Mouse (Mus musculus) kidney, embryonic 15.5 days (tissue): ENCODE measurements around the gene Slit3. TPM values are rescaled to one million over a fixed set of nuclear protein-coding genes. Genes with fewer than 3 reads are reported as not detected.

ENCODE experiments used
- ATAC-seq: fragments of 200-750 bp; cut with Nextera tagmentation; replicated peaks from 2 replicates; pipeline ENCODE4 v1.8.0; 2017; ENCODE audit warnings: moderate TSS enrichment; ENCODE audit not compliant: low FRiP score
- H3K27ac ChIP-seq: fragments of 300-500 bp; sonication (generic); 2 replicates; pipeline ENCODE4 v1.5.1; 2015; ENCODE audit warnings: mild to moderate bottlenecking, inconsistent platforms
- H3K27me3 ChIP-seq: fragments of 300-500 bp; sonication (generic); 2 replicates; pipeline ENCODE4 v1.6.1; 2015; ENCODE audit warnings: inconsistent platforms
- H3K36me3 ChIP-seq: fragments of 300-500 bp; sonication (generic); 2 replicates; pipeline ENCODE4 v1.6.1; 2015; ENCODE audit warnings: inconsistent platforms
- H3K4me1 ChIP-seq: fragments of 300-500 bp; sonication (generic); 2 replicates; pipeline ENCODE4 v1.6.1; 2015; ENCODE audit warnings: inconsistent platforms
- H3K4me2 ChIP-seq: fragments of 300-500 bp; sonication (generic); 2 replicates; pipeline ENCODE4 v1.6.1; 2015; ENCODE audit warnings: moderate library complexity, mild to moderate bottlenecking, inconsistent platforms
- H3K4me3 ChIP-seq: fragments of 300-500 bp; sonication (generic); replicated peaks from 2 replicates; pipeline ENCODE4 v1.5.1; 2015; ENCODE audit warnings: mild to moderate bottlenecking, inconsistent platforms
- H3K9ac ChIP-seq: fragments of 300-500 bp; sonication (generic); 2 replicates; pipeline ENCODE4 v1.6.1; 2015; ENCODE audit warnings: mild to moderate bottlenecking, inconsistent platforms
- H3K9me3 ChIP-seq: fragments of 300-500 bp; sonication (generic); replicated peaks from 2 replicates; pipeline ENCODE4 v1.6.1; 2016; ENCODE audit warnings: inconsistent platforms
- WGBS: fragments of 180-500 bp; shearing (Covaris S2); methylation state at CpG from one replicate; pipeline ENCODE4 v1.1.7; 2015; ENCODE audit warnings: mixed read lengths; 5-methylcytosine and 5-hydroxymethylcytosine counted together
- polyA plus RNA-seq: library from polyadenylated mRNA; unstranded; fragments of >200 nt; fragmentation: Nextera tagmentation; extraction: Ambion mirVana; gene quantifications from 2 replicates; pipeline ENCODE4 v1.2.1, GENCODE M21; 2015

Slit3 gene
- polyA plus RNA-seq, 1 experiment from 2014 or later = 14.9 TPM

DNA sequence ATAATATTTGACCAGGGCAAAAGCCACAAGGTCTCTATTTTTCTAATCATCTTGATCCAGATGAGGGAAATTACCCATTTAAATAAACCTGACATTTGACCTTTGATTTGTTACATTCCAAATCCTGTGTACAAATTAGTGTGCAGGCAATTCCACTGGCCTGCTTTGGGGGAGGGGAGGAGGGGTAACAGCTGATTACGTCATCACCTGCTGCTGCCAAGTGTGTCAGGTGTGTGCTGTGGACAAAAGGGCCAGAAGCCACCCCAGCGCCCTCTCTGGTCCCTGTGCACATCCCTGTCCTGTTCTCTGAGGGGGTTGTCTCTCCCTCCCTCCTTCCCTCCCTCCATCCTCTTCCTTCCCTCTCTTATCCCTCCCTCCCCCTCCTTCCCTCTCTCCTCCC lies 337.0 kb downstream of the Slit3 start:
- ATAC-seq = no peak
- Histone ChIP-seq H3K36me3 (no peaks in the 10 kb centered on the region), H3K9ac (no peak overlapping the region), H3K27ac (no peak overlapping the region), H3K4me1 (peaks cover 5% of the 10 kb centered on the region; the same call in 1 of the 2 replicates), H3K27me3 (peaks cover 13% of the 10 kb centered on the region; the same call in 1 of the 2 replicates), H3K9me3 (no peaks in the 10 kb centered on the region), H3K4me3 (no peak overlapping the region), H3K4me2 (no peak overlapping the region)
- WGBS = 61% methylated on average over 2 of the region's 2 CpGs

DNA sequence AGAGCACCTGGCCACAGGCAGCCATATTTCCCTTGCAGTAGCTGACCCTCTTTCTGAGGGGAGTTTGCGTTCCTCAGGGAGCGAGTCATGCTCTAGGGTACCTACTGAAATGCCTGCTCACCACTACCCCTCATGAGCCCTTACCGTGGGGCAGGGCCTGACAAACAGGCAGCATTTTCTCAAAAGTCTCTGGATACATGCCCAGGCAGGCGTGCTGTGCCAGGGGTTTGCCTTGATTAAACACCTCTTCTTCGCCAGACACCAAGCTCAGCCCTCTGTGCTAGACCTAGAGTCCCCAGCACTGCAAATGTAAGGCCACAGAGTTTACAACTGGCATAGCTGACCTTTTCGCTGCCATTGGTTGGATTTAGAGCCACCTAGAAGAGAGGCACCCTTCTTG lies 345.7 kb downstream of the Slit3 start:
- Histone ChIP-seq H3K9me3 (no peaks in the 10 kb centered on the region), H3K27ac (no peak overlapping the region), H3K27me3 (peaks cover 5% of the 10 kb centered on the region), H3K4me2 (no peak overlapping the region), H3K36me3 (no peaks in the 10 kb centered on the region), H3K9ac (no peak overlapping the region), H3K4me3 (no peak overlapping the region), H3K4me1 (peaks cover 6% of the 10 kb centered on the region; the same call in 1 of the 2 replicates)
- 91% methylated on average over 6 of the region's 6 CpGs for WGBS
- ATAC-seq = no peak

DNA sequence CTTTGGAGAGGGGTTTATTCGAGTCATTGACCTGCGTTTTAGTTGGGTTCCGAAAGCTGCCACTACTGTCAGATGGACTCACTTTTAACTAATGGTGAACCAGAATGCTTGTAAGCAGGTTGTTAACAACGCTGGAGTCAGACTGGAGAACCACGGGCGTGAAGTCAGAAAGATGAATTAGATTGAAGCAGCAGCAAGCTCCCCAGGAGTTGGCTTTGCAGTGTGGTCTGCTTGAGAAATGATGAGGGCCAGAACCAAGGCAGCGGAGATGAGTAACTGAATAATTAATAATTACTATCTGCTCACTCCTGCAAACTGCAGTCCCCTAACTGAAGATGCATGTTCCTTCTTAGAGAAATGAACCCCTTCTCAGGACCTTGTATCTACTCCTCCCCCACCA lies 347.8 kb downstream of the Slit3 start:
- Histone ChIP-seq H3K27ac (no peak overlapping the region), H3K4me2 (no peak overlapping the region), H3K4me3 (no peak overlapping the region), H3K36me3 (no peaks in the 10 kb centered on the region), H3K27me3 (peaks cover 7% of the 10 kb centered on the region), H3K9ac (no peak overlapping the region), H3K9me3 (no peaks in the 10 kb centered on the region), H3K4me1 (peaks cover 10% of the 10 kb centered on the region; the same call in 1 of the 2 replicates)
- ATAC-seq = no peak
- 71% methylated on average over 7 of the region's 7 CpGs for WGBS

DNA sequence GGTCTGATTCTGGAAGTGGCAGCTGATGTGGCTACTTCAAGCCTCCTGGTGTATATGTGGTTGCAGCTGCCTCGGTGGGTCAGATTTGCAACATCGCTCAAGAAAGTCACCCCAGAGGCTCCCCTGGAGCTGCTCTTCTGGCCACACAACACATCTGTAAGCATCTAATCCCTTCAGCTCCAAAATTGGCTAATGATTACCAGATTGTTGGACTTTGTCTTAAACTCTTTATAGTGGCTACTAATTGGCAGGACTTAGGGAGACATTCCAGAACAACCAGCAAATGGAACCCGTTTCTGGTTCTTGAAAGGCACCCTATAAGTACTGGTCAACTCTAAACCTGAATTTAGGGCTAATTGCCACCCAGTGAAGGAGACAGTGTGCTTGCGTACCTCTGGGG lies 348.9 kb downstream of the Slit3 start:
- WGBS = 69% methylated on average over 4 of the region's 4 CpGs
- 0 out of 2 replicates have a peak, but pooled peaks have one; percentile 52 for ATAC-seq

DNA sequence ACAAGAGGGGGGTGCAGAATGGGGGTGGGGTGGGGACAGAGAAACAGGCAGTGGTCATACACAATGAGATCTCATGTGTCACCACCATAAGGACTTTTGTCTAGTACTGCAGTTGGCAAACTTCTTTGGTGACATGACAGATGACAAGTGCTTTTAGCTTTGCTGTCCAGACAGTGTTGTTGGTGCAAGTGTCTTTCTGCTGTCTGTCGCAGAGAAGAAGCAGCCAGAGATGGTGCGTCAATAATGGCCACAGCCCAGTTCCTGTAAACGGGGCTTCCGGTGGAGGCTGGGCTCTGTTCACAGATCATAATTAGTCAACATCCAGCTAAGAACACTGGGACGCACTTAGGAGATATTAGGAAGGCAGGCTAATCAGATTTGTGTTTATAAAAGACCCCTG lies 349.8 kb downstream of the Slit3 start:
- Histone ChIP-seq H3K4me3 (no peak overlapping the region), H3K36me3 (no peaks in the 10 kb centered on the region), H3K9ac (no peak overlapping the region), H3K9me3 (no peaks in the 10 kb centered on the region), H3K4me1 (peaks cover 10% of the 10 kb centered on the region; the same call in 1 of the 2 replicates), H3K27me3 (peaks cover 3% of the 10 kb centered on the region; the same call in 1 of the 2 replicates), H3K27ac (no peak overlapping the region), H3K4me2 (no peak overlapping the region)
- ATAC-seq = no peak
- WGBS = 74% methylated on average over 5 of the region's 5 CpGs

More for the DNA sequence above, 348.9 kb downstream of the Slit3 start:
- peaks cover 10% of the 10 kb centered on the region; the same call in 1 of the 2 replicates for H3K4me1 ChIP-seq
- H3K27me3 ChIP-seq = peaks cover 7% of the 10 kb centered on the region
- H3K36me3 ChIP-seq = no peaks in the 10 kb centered on the region
- no peak overlapping the region for H3K9ac ChIP-seq
- H3K4me3 ChIP-seq = no peak overlapping the region
- H3K4me2 ChIP-seq = no peak overlapping the region
- no peaks in the 10 kb centered on the region for H3K9me3 ChIP-seq
- peak overlapping the region; percentile 46; the same call in 1 of the 2 replicates for H3K27ac ChIP-seq

DNA sequence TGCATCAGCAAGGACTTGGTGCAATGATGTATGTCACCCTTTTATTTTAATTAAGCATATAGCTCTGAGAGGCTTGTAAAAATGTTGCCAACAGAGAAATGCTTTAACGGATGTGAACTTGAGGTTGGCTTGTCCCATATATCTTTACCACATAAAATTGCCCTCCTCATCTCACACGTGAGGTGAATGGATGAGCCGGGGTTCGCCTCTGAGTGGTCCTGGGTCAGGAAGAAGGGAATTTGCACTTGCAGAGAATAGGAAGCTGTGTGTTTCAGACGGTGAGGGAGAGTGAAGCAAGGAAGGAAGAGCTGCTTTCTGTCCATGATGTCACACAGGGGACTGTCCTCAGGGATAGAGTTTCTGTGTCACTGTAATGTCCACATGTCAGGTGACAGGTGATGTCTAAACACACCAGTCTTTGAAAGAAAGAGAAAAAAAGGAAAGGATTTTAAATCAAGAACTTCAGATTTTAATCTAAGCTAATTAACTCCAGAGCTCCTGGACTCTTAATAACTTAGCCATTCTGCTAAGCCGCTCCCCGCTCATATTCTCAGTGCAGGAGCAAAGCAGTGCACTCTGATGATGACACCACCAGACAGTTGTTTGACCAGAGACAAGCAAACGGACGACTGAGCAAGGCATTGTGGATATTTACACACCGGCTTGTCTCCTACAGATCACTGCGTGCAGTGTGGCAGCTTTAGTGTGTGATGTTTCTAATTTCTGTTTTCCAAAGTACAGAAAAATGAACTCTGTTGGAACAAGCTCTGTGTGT lies 352.0 kb downstream of the Slit3 start:
- Histone ChIP-seq H3K4me1 (peaks cover 10% of the 10 kb centered on the region; the same call in 1 of the 2 replicates), H3K4me2 (no peak overlapping the region), H3K9ac (no peak overlapping the region), H3K27me3 (peaks cover 6% of the 10 kb centered on the region; the same call in 1 of the 2 replicates), H3K9me3 (no peaks in the 10 kb centered on the region), H3K27ac (no peak overlapping the region), H3K36me3 (no peaks in the 10 kb centered on the region), H3K4me3 (no peak overlapping the region)
- WGBS = 34% methylated on average over 11 of the region's 11 CpGs
- ATAC-seq = no peak

DNA sequence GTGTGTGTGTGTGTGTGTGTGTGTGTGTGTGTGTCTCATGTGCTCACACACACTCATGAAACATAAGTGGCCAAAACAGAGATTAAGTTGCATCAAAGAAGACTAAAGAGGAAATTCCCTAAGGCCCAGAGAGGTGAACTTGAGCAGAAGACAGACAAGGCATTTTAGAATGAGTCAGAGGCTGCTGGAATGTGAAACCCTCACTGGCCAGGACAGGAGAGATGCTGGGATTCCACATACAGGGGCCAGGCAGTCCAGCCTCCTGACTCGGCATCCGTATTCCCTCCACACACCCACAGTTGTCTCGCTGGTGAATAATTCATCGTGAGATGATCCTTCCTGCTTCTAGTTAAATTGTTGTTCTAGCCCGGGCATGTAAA lies 352.6 kb downstream of the Slit3 start:
- Histone ChIP-seq H3K9ac (no peak overlapping the region), H3K4me1 (peaks cover 10% of the 10 kb centered on the region; the same call in 1 of the 2 replicates), H3K27me3 (peaks cover 6% of the 10 kb centered on the region; the same call in 1 of the 2 replicates), H3K36me3 (no peaks in the 10 kb centered on the region), H3K4me3 (no peak overlapping the region), H3K9me3 (no peaks in the 10 kb centered on the region; the same call in 1 of the 2 replicates), H3K27ac (no peak overlapping the region), H3K4me2 (no peak overlapping the region)
- no peak for ATAC-seq
- WGBS = 40% methylated on average over 5 of the region's 5 CpGs

DNA sequence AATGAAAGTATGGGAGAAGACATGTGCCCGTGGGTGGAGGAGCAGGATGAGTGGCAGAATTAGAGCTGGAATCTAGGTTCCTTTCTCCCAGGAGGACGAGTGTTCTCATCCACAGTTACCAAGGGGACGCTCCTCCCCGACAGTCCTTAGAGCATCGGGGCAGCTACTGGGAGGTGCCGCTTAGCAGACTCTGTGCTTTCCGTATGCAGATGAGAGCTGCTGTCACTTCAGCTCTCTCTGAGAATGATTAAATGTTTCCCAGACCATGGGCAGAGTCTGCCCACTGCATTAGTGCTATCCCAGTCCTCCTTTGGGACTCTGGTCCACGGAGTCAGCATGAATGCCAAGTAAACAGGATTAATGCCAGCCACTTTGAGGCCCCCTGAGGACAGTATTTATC lies 359.1 kb downstream of the Slit3 start:
- no peaks in the 10 kb centered on the region for H3K4me1 ChIP-seq
- H3K27me3 ChIP-seq = peaks cover 3% of the 10 kb centered on the region; the same call in 1 of the 2 replicates
- no peak for ATAC-seq
- 38% methylated on average over 8 of the region's 8 CpGs for WGBS
- no peaks in the 10 kb centered on the region for H3K36me3 ChIP-seq
- H3K9me3 ChIP-seq = no peaks in the 10 kb centered on the region; the same call in 1 of the 2 replicates
- H3K27ac ChIP-seq = no peak overlapping the region
- no peak overlapping the region for H3K9ac ChIP-seq
- no peak overlapping the region for H3K4me3 ChIP-seq
- no peak overlapping the region for H3K4me2 ChIP-seq

DNA sequence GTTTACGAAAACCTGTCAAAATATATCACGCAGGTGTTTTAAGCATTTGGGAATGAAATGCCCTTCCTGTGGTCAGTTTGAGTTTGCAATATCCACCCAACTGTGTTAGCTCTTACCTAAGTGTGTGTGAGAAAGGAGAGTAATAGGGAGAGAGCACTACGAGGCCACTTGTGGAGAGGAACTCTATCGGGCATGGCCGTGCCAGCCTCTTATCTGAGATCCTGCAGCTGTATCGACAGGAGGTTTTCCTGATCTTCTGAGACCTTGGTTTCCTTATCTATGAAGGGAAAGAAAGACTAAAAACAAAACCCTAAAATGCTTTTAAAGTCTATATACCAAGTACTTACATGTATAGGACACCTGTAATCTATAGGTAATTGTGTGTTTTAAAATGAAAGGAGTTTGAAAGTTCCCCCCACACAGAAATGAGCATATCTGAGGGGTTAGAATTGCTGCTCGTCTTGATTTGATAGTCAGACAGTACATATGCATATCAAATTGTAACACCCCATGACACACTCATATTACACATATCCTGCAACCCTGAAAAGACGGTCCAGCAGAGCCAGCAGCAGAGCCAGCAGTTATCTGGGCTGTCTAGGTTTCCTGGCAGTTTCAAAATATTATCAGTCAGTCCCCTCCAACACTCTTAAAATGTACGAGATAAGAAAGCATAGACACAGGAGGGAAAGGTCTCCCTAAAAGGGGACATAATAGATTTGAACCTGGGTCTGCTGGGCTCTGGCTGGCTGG lies 360.8 kb downstream of the Slit3 start:
- H3K9ac ChIP-seq = no peak overlapping the region
- H3K27ac ChIP-seq = no peak overlapping the region
- no peaks in the 10 kb centered on the region for H3K36me3 ChIP-seq
- H3K4me3 ChIP-seq = no peak overlapping the region
- no peaks in the 10 kb centered on the region; the same call in 1 of the 2 replicates for H3K9me3 ChIP-seq
- no peak overlapping the region for H3K4me2 ChIP-seq
- 86% methylated on average over 9 of the region's 9 CpGs for WGBS
- no peaks in the 10 kb centered on the region for H3K4me1 ChIP-seq
- peaks cover 3% of the 10 kb centered on the region; the same call in 1 of the 2 replicates for H3K27me3 ChIP-seq
- no peak for ATAC-seq

DNA sequence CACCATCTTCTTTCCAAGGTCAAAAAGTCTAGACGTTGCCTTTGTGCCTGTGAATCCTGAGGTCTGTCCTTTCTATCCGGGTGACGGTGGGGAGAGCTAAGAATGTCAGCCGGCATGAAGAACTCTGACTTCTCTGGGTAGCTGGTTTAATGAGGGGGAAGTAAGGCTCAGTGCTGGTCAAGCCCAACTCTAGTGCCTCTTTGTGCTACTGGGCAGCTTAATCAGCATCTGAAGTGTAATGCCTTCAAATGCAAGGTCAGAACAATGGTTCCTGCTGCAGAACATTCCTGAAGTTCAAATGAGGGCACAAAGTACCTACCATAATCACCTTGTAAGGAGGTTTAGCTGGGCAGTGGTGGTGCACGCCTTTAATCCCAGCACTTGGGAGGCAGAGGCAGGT lies 366.9 kb downstream of the Slit3 start:
- WGBS = 84% methylated on average over 5 of the region's 5 CpGs
- H3K9ac ChIP-seq = no peak overlapping the region
- H3K27ac ChIP-seq = no peak overlapping the region
- ATAC-seq = no peak
- H3K36me3 ChIP-seq = no peaks in the 10 kb centered on the region
- no peaks in the 10 kb centered on the region for H3K4me1 ChIP-seq
- no peaks in the 10 kb centered on the region for H3K27me3 ChIP-seq
- H3K4me3 ChIP-seq = no peak overlapping the region
- no peak overlapping the region for H3K4me2 ChIP-seq
- no peaks in the 10 kb centered on the region for H3K9me3 ChIP-seq

DNA sequence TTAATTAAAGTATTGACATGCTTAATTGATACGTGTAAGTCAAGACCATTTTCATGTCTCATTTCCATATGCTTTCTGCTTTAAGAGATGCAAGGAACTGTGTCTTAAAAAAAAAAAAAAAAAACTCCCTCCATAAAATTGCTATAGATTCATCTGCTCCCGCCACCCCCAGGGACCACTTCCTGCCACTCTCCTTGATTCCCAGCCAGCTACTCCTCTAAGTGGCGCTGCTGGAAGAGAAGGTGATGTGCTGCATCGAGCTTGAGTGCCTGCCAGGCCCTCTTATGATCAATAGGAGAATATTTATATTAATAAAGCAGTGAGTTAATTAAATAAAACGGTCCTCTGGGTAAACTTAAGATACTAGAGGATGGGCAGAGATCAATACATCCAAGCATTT lies 370.7 kb downstream of the Slit3 start:
- H3K4me1 ChIP-seq = no peaks in the 10 kb centered on the region
- no peaks in the 10 kb centered on the region for H3K27me3 ChIP-seq
- WGBS = 66% methylated on average over 5 of the region's 5 CpGs
- no peak overlapping the region for H3K4me2 ChIP-seq
- no peak overlapping the region for H3K27ac ChIP-seq
- H3K9ac ChIP-seq = no peak overlapping the region
- H3K36me3 ChIP-seq = no peaks in the 10 kb centered on the region
- no peak for ATAC-seq
- no peaks in the 10 kb centered on the region for H3K9me3 ChIP-seq
- no peak overlapping the region for H3K4me3 ChIP-seq

DNA sequence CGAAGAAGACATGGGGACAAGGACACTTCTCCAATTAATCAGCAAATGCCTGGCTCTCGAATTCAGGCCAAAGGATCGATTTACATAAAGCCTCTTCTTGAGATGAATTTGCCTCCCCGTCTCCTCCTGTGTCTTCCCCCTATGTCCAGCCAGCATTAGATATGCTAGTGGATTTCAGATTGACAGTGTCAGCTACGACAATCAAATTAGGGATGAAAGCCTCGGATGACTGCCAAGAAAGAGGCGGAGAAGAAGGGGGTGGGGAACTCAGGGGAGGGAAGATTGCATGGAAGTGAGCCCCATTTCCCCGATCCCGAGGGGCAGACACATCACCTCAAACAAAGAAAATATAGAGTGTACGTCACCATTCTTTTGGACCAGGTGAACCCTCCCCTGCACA lies 375.9 kb downstream of the Slit3 start:
- Histone ChIP-seq H3K36me3 (no peaks in the 10 kb centered on the region), H3K9me3 (no peaks in the 10 kb centered on the region), H3K4me3 (no peak overlapping the region), H3K27me3 (no peaks in the 10 kb centered on the region), H3K4me1 (no peaks in the 10 kb centered on the region), H3K4me2 (no peak overlapping the region), H3K9ac (no peak overlapping the region), H3K27ac (no peak overlapping the region)
- ATAC-seq = no peak
- WGBS = 73% methylated on average over 10 of the region's 10 CpGs
